Comparison of ENCODE assay signal across 26 mouse cellular contexts in the genomic region with DNA sequence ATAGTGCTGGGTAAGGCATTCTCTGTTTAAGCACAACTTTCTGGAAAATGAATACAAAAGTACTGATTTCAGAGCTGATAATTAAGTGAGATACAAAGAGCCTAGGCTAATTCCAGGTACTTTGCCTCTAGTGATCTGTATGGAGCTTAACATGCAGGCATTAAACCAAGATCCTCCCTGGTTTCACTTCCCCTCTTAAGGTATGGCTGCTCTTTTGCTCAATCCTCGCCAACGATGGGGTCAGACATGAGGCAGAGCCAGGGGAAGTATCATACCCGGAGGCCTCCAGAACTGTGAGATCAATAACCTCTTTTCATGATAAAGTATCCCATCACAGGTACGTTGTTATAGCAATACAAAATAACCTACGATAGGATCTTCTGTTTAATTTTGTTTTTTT. TPM values are rescaled to one million over a fixed set of nuclear protein-coding genes. Genes with fewer than 3 reads are reported as not detected.
"Had no signal": no experiment of that assay in that cellular context is flagged by ENCODE, and none has a peak within 500 bp of the region (broad histone marks: within the 10 kb centered on the region; RNA-seq: fewer than 3 reads in every experiment).

No protein-coding gene starts in this region.

- H3K4me2 ChIP-seq: heart, embryonic 12.5 days; hindbrain, embryonic 12.5 days; hindbrain, embryonic 14.5 days; intestine, embryonic 15.5 days; limb, embryonic 12.5 days; liver, embryonic 11.5 days had no signal

- H3K36me3 ChIP-seq: heart, embryonic 10.5 days; heart, embryonic 12.5 days; hindbrain, embryonic 10.5 days; hindbrain, embryonic 12.5 days; intestine, embryonic 15.5 days; limb, embryonic 10.5 days; limb, embryonic 12.5 days had no signal

- DNase-seq: gastrocnemius, adult 2 months; gastrocnemius, postnatal 10 days; gastrocnemius, postnatal 25 days; heart, adult 18-20 months; heart, postnatal 10 days; heart, postnatal 4 days; kidney, adult 18-20 months; kidney, adult 8-10 months; kidney, postnatal 10 days; kidney, postnatal 25 days; kidney, postnatal 4 days; liver had no signal

- H3K4me3 ChIP-seq: gastrocnemius, adult 2 months; heart, embryonic 10.5 days; heart, embryonic 12.5 days; hindbrain, embryonic 10.5 days; hindbrain, embryonic 12.5 days; intestine, embryonic 15.5 days; layer of hippocampus, adult 2 months; left cerebral cortex, adult 2 months; limb, embryonic 10.5 days; limb, embryonic 12.5 days had no signal

- H3K9me3 ChIP-seq: heart, embryonic 10.5 days; heart, embryonic 12.5 days; hindbrain, embryonic 10.5 days; hindbrain, embryonic 12.5 days; intestine, embryonic 15.5 days; limb, embryonic 10.5 days; limb, embryonic 12.5 days had no signal

- H3K27ac ChIP-seq: gastrocnemius, adult 2 months; heart, embryonic 10.5 days; hindbrain, embryonic 10.5 days; hindbrain, embryonic 12.5 days; hindbrain, embryonic 14.5 days; intestine, embryonic 15.5 days; layer of hippocampus, adult 2 months; left cerebral cortex, adult 2 months; limb, embryonic 10.5 days; limb, embryonic 12.5 days had no signal

- H3K27me3 ChIP-seq: heart, embryonic 12.5 days had no signal

- H3K9ac ChIP-seq: heart, embryonic 12.5 days; hindbrain, embryonic 12.5 days; hindbrain, embryonic 14.5 days; intestine, embryonic 15.5 days; limb, embryonic 12.5 days had no signal

- H3K4me1 ChIP-seq: heart, embryonic 10.5 days; intestine, embryonic 15.5 days had no signal

- ATAC-seq: hindbrain, embryonic 16.5 days; inflammation-experienced regulatory T-cells, adult 6 months; intestine, embryonic 15.5 days; intestine, postnatal 0 days had no signal

RNA-seq across cellular contexts. Expression of a gene that starts 5.3 kb away (rescaled TPM):
- polyA plus RNA-seq: inflammation-experienced regulatory T-cells, adult 6 months had no signal
